Mouse (Mus musculus) adrenal gland, adult 8-10 months (tissue): ENCODE measurements around the gene Olfr1173. TPM values are rescaled to one million over a fixed set of nuclear protein-coding genes. Genes with fewer than 3 reads are reported as not detected.

Experiments used
- DNase-seq: peaks from one replicate; pipeline ENCODE4 v3.0.0; 2022
- total RNA-seq, 4 experiments: library from RNA; stranded (reverse); gene quantifications; 2 replicates each; pipeline ENCODE4 v1.2.4; 2022

Gene Olfr1173
- total RNA-seq, result not detected

GRCm38 (mm10) chr2:88279775-88280174 lies at the start of gene Olfr1173:
TSS of gene Olfr1173 (minus strand) at chr2:88279875.
- DNase-seq, result no peak

GRCm38 (mm10) chr2:88327115-88327514 lies 47.4 kb upstream of the Olfr1173 start, which contains the start of gene Olfr1175-ps:
TSS of gene Olfr1175-ps (minus strand) at chr2:88327215.
- no peak for DNase-seq

GRCm38 (mm10) chr2:88315035-88315434 lies 35.4 kb upstream of the Olfr1173 start, which contains the start of gene Olfr1174-ps:
TSS of gene Olfr1174-ps (minus strand) at chr2:88315135.
- DNase-seq, result no peak

GRCm38 (mm10) chr2:88228234-88228633 lies 51.4 kb downstream of the Olfr1173 start, which contains the start of gene Olfr1170:
TSS of gene Olfr1170 (minus strand) at chr2:88228334.
- DNase-seq, result no peak

Other genes starting within 250 kb of the Olfr1173 start
- gene Olfr73, start 242.2 kb downstream of the Olfr1173 start, total RNA-seq, result not detected
- not detected for gene Olfr1162, start 228.7 kb downstream of the Olfr1173 start, total RNA-seq
- gene Olfr1163, start 208.0 kb downstream of the Olfr1173 start, total RNA-seq, result not detected
- not detected for gene Olfr1164, start 185.9 kb downstream of the Olfr1173 start, total RNA-seq
- not detected for gene Olfr1166, start 151.6 kb downstream of the Olfr1173 start, total RNA-seq
- not detected for gene Olfr1167, start 124.7 kb downstream of the Olfr1173 start, total RNA-seq
- gene Olfr1168, start 98.0 kb downstream of the Olfr1173 start, total RNA-seq, result not detected
- not detected for gene Olfr1170, start 51.5 kb downstream of the Olfr1173 start, total RNA-seq
- gene Olfr1174-ps, start 35.3 kb upstream of the Olfr1173 start, total RNA-seq, result not detected
- under 1 TPM in 1 of 4 experiments, not detected in 3; 0.06 TPM for gene Olfr1175-ps, start 47.3 kb upstream of the Olfr1173 start, total RNA-seq
- not detected for gene Olfr1176, start 56.8 kb upstream of the Olfr1173 start, total RNA-seq
- not detected for gene Olfr1177-ps, start 66.6 kb upstream of the Olfr1173 start, total RNA-seq
- gene Olfr1178, start 107.2 kb upstream of the Olfr1173 start, total RNA-seq, result not detected
- gene Olfr1179, start 126.6 kb upstream of the Olfr1173 start, total RNA-seq, result not detected
- not detected for gene Olfr1180, start 139.3 kb upstream of the Olfr1173 start, total RNA-seq
- gene Olfr1181, start 146.3 kb upstream of the Olfr1173 start, total RNA-seq, result not detected
- not detected for gene Gm13757, start 169.3 kb upstream of the Olfr1173 start, total RNA-seq
- gene Olfr1183, start 175.0 kb upstream of the Olfr1173 start, total RNA-seq, result not detected
- gene Olfr1184, start 203.7 kb upstream of the Olfr1173 start, total RNA-seq, result not detected
- not detected for gene Olfr1185-ps1, start 213.4 kb upstream of the Olfr1173 start, total RNA-seq
- gene Olfr1186, start 238.7 kb upstream of the Olfr1173 start, total RNA-seq, result not detected